Mouse (Mus musculus): ENCODE measurements around the gene Paox. TPM values are rescaled to one million over a fixed set of nuclear protein-coding genes. Genes with fewer than 3 reads are reported as not detected.
"Not testable (repeated sequence)": the region's sequence is repeated elsewhere in the genome, so short reads cannot be mapped to it uniquely, and the experiment has no call there.

The Paox gene
- total RNA-seq, 2 experiments from 2014 or later, result 4.6 to 6.5 TPM

GRCm38 (mm10) chr7:140125278-140126021 is 9.9 kb downstream of the Paox start:
- peak; percentile 87 to 91 for DNase-seq (ENCODE audit: low spot score in 2 of 2)
- TF ChIP-seq CTCF (conservative IDR thresholded peaks at IDR 0.05), result no peak
- Histone ChIP-seq H3K4me3 (peak overlapping the region; percentile 61), H3K27ac (peak overlapping the region; percentile 87)

DNA sequence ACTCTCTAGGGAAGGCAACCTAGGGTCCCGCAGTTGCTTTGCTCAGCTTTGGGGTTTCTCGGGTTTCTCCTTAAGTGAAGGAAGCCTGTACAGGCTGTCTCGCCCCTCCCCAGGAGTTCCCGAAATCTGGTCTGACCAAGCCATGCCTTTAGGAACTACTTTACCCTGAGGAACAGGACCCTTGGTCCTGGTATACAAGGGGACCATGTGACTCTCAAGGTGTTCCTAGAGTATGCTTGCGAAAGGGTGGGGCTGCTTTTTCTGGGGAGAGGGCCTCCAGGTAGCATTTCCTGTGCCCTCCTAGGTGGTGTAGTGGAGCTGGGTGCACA is 10.4 kb downstream of the Paox start:
- H3K27ac ChIP-seq, result peak overlapping the region; percentile 87
- no peak for TF ChIP-seq CTCF (conservative IDR thresholded peaks at IDR 0.05)

GRCm38 (mm10) chr7:140126934-140127333 is 11.3 kb downstream of the Paox start:
- Histone ChIP-seq H3K4me3 (no peak overlapping the region), H3K27ac (no peak overlapping the region)
- TF ChIP-seq CTCF (conservative IDR thresholded peaks at IDR 0.05), result no peak
- no peak for DNase-seq (ENCODE audit: low spot score in 2 of 2)

More for the DNA sequence above, 10.4 kb downstream of the Paox start:
- no peak for DNase-seq (ENCODE audit: low spot score in 2 of 2)
- H3K4me3 ChIP-seq, result peak overlapping the region; percentile 61

DNA sequence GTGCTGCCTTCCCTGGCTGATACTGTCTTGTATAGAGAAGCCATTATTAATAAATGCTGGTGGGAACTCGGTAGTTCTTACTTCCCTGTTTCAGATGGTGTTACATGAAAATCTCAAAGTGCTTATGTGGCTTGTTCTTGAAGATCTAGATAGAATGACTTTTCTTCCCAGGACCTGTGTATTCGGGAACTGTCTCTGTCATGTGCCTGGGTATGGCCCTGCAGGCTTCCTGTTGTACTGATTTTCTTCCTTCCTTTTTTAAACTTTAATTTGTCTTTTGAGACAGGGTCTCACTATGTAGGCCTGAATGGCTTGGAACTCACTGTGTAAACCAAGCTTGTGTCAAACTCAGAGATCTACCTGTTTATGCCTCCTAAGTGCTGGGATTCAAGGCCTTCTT is 12.3 kb downstream of the Paox start:
- no peak overlapping the region for H3K4me3 ChIP-seq
- H3K27ac ChIP-seq, result no peak overlapping the region
- TF ChIP-seq CTCF (conservative IDR thresholded peaks at IDR 0.05), result no peak
- DNase-seq (ENCODE audit: low spot score in 2 of 2), result no peak

DNA sequence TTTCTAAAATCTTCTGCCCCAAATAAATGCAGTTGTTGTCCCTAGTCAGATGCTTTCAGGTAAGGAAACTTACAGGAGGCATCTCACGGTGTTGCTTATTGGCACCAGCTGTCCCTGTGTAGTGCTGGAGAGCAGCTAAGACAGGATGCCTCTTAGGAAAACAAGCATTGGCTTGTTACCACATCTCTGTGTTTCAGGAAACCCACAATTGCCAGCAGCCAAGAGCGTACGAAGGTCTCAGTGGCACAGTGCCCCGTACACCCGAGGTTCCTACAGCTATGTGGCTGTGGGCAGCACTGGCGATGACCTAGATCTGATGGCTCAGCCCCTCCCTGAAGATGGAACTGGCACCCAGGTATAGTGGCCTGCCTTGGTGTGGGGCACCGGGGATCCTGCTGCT is 16.6 kb downstream of the Paox start:
- not testable (repeated sequence) for H3K4me3 ChIP-seq; H3K27ac ChIP-seq; DNase-seq (ENCODE audit: low spot score in 2 of 2)

GRCm38 (mm10) chr7:140134033-140134432 is 18.4 kb downstream of the Paox start:
- not testable (repeated sequence) for DNase-seq (ENCODE audit: low spot score in 2 of 2); H3K4me3 ChIP-seq; H3K27ac ChIP-seq

DNA sequence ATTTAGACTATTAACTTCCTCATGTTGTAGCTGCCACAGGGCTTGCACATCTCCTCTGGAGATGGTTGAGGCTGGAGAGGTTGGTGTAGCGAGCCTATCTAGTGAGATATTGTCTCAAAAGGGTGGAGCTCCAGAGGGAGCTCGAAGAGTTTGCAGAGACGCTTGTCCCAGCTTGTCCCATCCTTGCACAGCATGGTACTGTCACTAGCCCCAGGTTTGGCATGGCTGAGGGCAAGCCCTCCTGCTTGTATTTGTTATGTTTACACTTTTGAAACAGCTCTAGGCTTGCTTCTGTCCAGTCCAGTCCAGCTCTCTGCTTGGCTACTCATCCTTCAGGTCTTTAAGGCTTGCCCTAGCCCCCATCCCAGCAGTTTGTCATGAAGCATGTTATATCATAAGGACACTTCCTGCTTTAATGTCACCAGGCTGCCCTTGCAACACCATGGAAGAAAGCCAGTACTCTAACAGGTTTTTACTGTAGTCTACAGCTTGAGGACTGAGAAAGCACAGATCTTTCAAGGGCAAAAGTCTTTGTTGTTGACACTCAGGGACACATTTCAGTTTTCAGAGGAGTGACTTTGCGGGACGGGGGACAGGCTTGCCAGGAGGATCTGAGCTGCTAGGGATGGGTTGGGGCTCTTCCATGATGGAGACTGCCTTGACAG is 19.6 kb downstream of the Paox start:
- H3K27ac ChIP-seq, result no peak overlapping the region
- DNase-seq (ENCODE audit: low spot score in 2 of 2), result no peak

GRCm38 (mm10) chr7:140137135-140138020 is 21.8 kb downstream of the Paox start, which contains the start of gene Mtg1:
Gene Mtg1, plus strand, starts transcription at chr7:140137564.
- peak; percentile 93 to 96 for DNase-seq (ENCODE audit: low spot score in 2 of 2)
- peak within 1 kb of the TSS; percentile 94 for H3K27ac ChIP-seq
- peak within 1 kb of the TSS; percentile 91 for H3K4me3 ChIP-seq
- TF ChIP-seq CTCF (conservative IDR thresholded peaks at IDR 0.05), result no peak; the same call in 1 of the 2 replicates

More for the DNA sequence above, 19.6 kb downstream of the Paox start:
- no peak for TF ChIP-seq CTCF (conservative IDR thresholded peaks at IDR 0.05)
- no peak overlapping the region for H3K4me3 ChIP-seq

DNA sequence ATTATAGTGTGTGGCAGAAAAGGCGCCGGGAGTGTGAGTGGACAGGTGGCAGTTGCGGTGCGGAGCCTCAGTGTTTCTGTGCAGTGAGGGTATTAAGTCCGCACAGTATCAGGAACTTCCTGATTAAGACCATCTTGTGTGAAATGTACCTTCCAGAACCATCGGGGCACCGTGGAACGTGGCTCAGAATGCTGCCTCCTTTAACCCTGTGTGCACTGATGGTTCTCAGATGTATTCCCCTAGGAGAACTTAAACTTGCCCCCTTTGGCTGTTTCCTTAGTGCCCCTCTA is 22.4 kb downstream of the Paox start:
- Histone ChIP-seq H3K27ac (peak overlapping the region; percentile 94), H3K4me3 (peak overlapping the region; percentile 91)
- no peak for TF ChIP-seq CTCF (conservative IDR thresholded peaks at IDR 0.05)
- no peak for DNase-seq (ENCODE audit: low spot score in 2 of 2)

- Histone ChIP-seq H3K4me3 (no peak overlapping the region; the same call in 1 of the 2 replicates), H3K27ac (no peak overlapping the region)
- peak in 1 of 2 experiments; percentile 70 for DNase-seq (ENCODE audit: low spot score in 2 of 2)
- peak; percentile 90 for TF ChIP-seq CTCF (conservative IDR thresholded peaks at IDR 0.05)
Observed at GRCm38 (mm10) chr7:140141350-140141749, 25.8 kb downstream of the Paox start.

GRCm38 (mm10) chr7:140144550-140144949 is 29.0 kb downstream of the Paox start:
- TF ChIP-seq CTCF (conservative IDR thresholded peaks at IDR 0.05), result peak; percentile 67
- DNase-seq (ENCODE audit: low spot score in 2 of 2), result no peak
- Histone ChIP-seq H3K4me3 (no peak overlapping the region), H3K27ac (no peak overlapping the region)

DNA sequence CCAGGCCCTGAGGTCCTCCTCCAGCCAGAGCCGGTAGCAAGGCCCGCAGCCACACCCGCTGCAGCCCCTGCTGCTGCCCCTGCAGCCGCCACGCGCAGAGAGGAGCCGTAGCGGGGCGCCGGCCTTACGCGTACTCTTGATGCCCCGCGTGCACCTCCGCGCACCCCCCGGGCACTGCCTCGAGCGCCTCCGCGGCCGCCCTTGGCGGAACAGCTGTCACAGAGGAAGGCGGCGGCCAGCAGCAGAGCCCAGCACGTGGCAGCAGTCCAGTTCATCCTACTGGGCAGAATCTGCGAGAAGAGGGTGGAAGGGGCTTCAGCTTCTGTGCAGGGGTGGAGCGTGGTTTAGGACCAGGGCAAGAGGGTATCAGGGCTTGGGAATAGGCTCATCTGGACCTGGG is 37.8 kb downstream of the Paox start:
- Histone ChIP-seq H3K4me3 (peak overlapping the region; percentile 56), H3K27ac (peak overlapping the region; percentile 98)
- DNase-seq (ENCODE audit: low spot score in 2 of 2), result peak in 1 of 2 experiments; percentile 54
- TF ChIP-seq CTCF (conservative IDR thresholded peaks at IDR 0.05), result no peak

GRCm38 (mm10) chr7:140153829-140154217 is 38.2 kb downstream of the Paox start:
- no peak for DNase-seq (ENCODE audit: low spot score in 2 of 2)

More at GRCm38 (mm10) chr7:140153829-140154217, 38.2 kb downstream of the Paox start:
- H3K4me3 ChIP-seq, result peak overlapping the region; percentile 56
- TF ChIP-seq CTCF (conservative IDR thresholded peaks at IDR 0.05), result no peak
- H3K27ac ChIP-seq, result peak overlapping the region; percentile 98
